Mouse (Mus musculus): ENCODE measurements at regions not wholly inside any gene's neighbourhood (a gene's known extent, or its start where the extent isn't known, plus 50 kb on each side); places are given as distances from the start of the nearest gene placed in this dataset.

DNA sequence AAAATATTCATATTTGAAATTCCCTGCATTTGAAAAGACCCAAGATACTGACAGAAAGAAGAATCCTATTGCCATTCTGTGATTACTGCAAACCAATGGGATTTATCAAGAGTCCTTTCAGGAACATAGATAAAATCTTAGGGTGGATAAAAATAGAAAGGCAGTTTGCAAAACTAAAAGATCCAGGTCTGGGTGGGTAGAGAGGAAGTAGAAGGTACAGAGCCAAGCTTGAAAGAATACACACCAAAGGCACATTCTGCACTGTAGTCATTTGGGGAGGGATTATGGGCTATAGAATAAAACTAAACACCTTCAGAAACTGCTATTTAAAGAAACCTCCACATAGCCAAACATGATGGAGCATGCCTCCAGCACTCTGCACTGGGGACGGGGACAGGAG, 288.5 kb upstream of the 4930412O13Rik start:
- no peak for DNase-seq (ENCODE audit: low read depth)

- DNase-seq (ENCODE audit: low read depth) = no peak
These were observed 287.1 kb upstream of the 4930412O13Rik start for GRCm38 (mm10) chr2:9593931-9594330.

DNA sequence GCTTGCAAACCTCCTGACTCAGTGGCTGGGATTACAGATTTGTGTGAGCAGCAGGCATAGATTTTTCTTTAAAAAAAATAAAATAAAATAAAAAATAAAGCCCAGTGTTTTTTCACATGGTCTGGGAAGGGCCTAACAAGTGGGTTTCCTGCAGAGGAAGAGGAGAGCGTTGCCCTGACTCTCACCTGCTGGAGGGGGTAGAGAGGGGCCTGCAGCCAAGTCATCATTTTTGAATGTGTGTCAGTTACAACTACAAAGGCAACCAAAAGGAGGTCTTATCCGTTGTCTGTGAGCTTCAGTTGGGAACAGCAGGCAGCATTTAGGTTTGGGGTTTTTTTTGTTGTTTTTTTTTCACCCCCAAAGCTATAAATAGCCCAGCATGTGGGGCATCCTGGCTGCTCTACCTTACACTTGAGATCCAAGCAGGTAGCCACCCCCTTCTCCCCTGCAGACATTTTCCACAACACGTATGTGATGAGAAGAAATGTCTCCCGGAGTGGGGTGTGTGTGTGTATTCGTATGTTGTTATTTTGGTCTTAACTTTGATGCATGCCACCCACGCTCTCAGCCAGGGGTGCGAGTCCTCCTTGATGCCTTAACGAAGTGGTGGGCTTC, 285.7 kb upstream of the 4930412O13Rik start:
- DNase-seq (ENCODE audit: low read depth) = no peak

- DNase-seq (ENCODE audit: low read depth) = no peak
These were observed 284.9 kb upstream of the 4930412O13Rik start for GRCm38 (mm10) chr2:9596135-9596534.

DNA sequence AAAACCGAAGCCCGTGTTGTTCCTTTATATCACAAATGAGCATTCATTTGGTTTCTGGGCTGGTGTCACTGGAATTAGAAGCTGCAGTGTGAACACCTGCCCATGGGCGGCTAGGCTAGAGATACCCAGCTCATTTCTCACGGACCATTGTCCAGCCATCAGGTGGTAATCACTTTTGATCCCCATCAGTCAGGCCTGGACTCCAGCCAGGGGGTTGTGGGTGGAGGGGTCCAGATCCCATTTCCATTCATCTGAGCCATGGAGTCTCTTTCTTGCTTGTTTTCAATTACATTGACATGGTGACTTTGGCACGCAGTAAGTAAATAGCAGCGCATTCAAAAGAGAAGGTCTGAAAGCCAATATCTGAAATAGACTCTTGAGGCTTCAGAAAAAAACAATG, 276.1 kb upstream of the 4930412O13Rik start:
- no peak for DNase-seq (ENCODE audit: low read depth)

GRCm38 (mm10) chr2:9607547-9607946, 273.5 kb upstream of the 4930412O13Rik start:
- DNase-seq (ENCODE audit: low read depth) = no peak

DNA sequence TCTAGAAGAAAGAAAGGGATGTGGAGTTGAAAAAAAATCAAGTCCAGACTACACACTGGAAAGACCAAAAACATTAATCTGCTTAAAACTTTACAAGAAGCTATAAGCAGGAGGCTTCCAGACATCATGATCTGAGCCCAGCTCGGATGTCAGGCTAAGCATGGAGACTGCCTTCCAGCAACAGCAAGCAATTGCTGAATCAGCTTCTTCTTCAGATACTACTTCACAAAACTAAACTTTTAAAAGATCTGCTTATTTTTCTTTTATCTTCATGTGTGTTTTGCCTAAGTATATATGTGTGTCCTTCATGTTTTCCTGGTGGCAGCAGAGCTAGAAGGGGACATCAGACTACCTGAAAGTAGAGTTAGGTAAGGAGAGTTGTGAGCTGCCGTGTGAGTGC, 266.6 kb upstream of the 4930412O13Rik start:
- no peak for DNase-seq (ENCODE audit: low read depth)

GRCm38 (mm10) chr2:9616292-9616691, 264.8 kb upstream of the 4930412O13Rik start:
- DNase-seq (ENCODE audit: low read depth) = no peak

GRCm38 (mm10) chr2:9620303-9621244, 260.5 kb upstream of the 4930412O13Rik start:
- peak; percentile 66 for DNase-seq (ENCODE audit: low read depth)

GRCm38 (mm10) chr2:9623702-9624101, 257.4 kb upstream of the 4930412O13Rik start:
- DNase-seq (ENCODE audit: low read depth) = no peak

DNA sequence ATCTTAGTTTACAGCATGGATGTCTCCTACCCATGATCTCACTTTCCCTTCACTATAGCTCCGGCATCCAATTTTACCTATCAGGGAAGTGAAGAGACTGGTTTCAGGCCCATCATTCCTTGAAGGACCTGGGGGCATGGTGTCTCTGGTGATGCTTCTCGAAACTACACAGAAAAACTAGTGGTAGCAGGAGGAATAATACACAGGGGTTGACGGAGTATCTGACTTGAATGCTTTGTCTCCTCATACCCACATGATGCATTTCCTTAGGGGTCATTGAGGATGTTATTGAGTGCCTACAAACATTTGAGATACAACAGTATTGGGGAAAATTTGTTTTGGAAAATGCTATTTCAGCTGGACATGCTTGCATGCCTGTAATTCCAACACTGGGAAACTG, 253.0 kb upstream of the 4930412O13Rik start:
- DNase-seq (ENCODE audit: low read depth) = no peak

DNA sequence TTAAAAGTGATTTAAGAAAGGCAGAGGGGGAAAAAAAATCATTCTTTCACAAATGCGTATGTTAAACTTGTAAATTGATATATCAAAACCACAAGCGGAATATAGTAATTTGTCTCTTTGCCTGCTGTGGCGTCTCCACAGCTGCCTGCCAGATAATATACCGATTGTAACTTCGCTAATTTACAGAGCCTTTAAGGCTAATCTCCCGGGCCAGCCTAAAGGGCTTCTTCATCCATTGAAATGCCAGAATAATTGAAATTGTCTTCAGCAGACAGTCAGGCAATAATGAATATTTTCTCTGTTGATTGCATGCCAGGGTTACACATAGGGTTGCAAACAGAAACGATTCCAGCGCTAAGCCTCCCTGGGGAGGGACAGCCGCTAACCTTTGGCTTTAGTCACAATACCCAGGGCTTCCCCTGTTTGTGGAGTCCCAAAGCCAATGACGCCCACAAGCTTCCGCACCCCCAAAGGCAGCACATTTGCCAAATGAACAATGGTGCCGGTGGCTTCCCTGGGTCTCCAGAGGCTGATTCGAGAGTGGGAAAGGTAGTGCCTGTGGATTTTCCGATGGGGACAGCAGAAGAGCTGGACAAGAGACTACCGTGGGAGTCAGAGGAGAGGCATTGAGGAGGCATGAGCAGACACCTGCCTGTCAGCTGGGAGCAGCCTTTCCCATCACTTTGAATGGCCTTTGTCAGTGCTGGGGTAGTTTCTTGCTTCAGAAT, 248.2 kb upstream of the 4930412O13Rik start:
- no peak for DNase-seq (ENCODE audit: low read depth)

- no peak for DNase-seq (ENCODE audit: low read depth)
These were observed 241.8 kb upstream of the 4930412O13Rik start for GRCm38 (mm10) chr2:9639262-9639661.

GRCm38 (mm10) chr2:9641629-9642028, 239.4 kb upstream of the 4930412O13Rik start:
- DNase-seq (ENCODE audit: low read depth) = no peak

- DNase-seq (ENCODE audit: low read depth) = no peak
These were observed 238.6 kb upstream of the 4930412O13Rik start for GRCm38 (mm10) chr2:9642411-9642810.

DNA sequence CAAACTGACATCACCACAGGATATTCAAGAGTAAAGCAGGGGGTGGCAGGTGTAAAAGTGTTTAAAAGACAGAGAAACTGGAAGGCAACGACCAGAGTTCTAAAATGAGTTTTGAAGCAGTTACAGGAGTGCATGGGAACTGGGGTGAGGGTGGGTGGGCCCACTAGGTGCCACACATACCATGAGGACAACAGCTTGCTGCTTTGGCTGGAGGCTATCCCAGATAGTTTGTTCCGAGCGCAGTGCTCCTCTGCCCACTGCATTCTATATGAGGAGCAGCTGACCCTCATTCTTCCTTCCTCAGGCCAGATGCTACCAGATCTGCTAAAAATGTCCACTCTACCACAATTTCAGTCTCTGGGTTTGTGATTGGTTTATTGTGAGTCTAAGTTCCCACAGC, 234.6 kb upstream of the 4930412O13Rik start:
- DNase-seq (ENCODE audit: low read depth) = no peak

GRCm38 (mm10) chr2:9646963-9647362, 234.1 kb upstream of the 4930412O13Rik start:
- no peak for DNase-seq (ENCODE audit: low read depth)

GRCm38 (mm10) chr2:9650082-9650481, 231.0 kb upstream of the 4930412O13Rik start:
- DNase-seq (ENCODE audit: low read depth) = no peak

DNA sequence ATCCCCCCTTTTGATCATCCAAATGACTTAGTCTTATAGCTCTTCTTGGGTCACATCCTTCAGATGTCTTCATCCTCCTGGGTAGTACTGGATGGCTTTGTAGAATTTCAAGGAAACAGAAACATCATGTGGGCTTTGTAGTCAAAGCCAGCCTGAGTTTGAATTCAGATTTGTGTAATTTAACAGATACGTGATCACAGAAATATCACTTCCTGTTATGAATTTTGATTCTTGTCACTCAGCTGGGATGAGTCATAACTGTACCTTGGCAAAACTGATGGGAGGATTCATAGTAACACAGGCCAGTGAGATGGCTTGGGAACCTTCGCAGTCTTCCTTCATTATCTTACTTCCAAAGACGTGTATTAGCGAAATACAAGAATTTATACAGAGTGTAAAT, 222.2 kb upstream of the 4930412O13Rik start:
- DNase-seq (ENCODE audit: low read depth) = no peak

DNA sequence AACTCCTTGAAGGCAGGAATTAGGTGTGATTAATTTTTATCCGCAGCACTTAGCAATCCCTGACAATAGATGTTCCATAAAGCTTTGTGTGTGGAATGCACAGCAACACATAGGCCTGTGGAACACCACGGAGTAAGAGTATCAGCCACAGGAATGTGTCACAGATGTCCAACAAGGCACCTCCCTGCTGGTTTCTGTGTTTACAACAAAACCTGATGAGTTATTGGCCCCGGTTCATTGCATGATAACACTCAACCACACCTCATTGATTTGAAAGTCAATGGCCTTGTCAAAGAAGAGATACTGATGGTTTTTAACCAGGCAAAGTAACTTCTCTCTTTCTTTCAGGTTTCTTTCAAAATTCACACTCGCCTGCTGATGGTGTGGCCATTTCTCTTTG, 211.4 kb upstream of the 4930412O13Rik start:
- DNase-seq (ENCODE audit: low read depth) = no peak

DNA sequence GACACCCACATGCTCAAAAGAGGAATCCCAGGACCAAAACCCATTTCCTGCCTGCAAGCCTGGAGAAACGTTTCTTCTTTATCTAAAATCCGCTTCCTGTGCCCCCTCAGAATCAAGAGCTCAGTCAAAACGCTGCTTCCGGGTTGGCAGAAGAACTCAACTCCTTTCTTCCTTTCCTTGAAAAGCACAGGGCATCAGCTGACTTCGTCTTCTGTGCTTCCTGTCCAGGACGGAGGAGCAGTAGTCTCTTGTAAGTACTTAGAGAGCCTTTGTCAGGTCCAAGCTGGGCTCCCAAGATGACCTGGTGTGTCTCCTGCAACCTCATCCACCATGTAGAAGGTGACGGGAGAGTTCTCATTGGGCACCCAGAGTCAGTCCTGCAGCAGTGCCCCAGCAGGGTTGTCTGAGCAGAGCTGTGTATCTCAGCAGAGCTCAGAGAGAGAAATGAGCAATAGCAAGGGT, 199.3 kb upstream of the 4930412O13Rik start:
- DNase-seq (ENCODE audit: low read depth) = no peak

DNA sequence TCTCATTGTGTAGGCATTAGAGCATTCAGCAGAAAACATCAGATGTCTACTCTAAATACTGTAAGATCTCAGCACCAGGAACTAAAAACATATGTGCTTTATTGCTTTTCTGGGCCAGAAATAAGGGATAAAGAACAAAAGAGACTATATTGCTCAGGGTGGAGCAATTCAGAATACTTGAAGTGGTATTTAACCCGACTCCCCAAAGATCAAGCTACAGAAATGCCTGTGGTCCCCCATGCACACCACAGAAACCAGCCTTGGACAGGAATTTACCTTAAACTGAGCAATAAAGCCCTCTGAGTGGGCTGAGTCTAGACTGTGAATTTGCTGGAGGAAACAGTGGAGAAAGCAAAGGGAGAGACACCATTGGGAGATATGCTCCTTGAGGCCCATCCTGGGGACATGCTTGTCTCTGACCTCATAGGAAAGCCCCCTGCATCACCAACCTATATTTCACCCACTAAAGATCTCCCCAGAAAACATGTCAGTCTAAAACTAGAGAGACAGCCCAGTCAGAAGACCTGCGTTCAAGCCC, 197.3 kb upstream of the 4930412O13Rik start:
- DNase-seq (ENCODE audit: low read depth) = no peak

Data from gonadal fat pad, adult 2 months (tissue).